Mouse (Mus musculus) G1E (cell line): ENCODE measurements around the gene Gmpr.

Experiments used
- CTCF ChIP-seq: IDR thresholded peaks from 2 replicates; pipeline ENCODE4 v1.5.1; 2012; ENCODE audit warnings: low read depth, low read length, inconsistent platforms, mixed read lengths
- GATA1 ChIP-seq: IDR thresholded peaks from 2 replicates; pipeline ENCODE4 v1.6.1; 2012; ENCODE audit warnings: borderline replicate concordance, low read length, inconsistent platforms, mixed read lengths
- GATA2 ChIP-seq: IDR thresholded peaks from 2 replicates; pipeline ENCODE4 v1.6.1; 2012; ENCODE audit warnings: low read depth, low read length, inconsistent platforms, borderline replicate concordance
- POLR2AphosphoS5 ChIP-seq: IDR thresholded peaks from 2 replicates; pipeline ENCODE4 v1.6.1; 2012; ENCODE audit warnings: low read depth, low read length, inconsistent platforms; ENCODE audit not compliant: insufficient replicate concordance
- TAL1 ChIP-seq: conservative IDR thresholded peaks from 2 replicates; pipeline ENCODE4 v1.6.1; 2012; ENCODE audit warnings: low read depth, low read length, inconsistent platforms, mixed read lengths

DNA sequence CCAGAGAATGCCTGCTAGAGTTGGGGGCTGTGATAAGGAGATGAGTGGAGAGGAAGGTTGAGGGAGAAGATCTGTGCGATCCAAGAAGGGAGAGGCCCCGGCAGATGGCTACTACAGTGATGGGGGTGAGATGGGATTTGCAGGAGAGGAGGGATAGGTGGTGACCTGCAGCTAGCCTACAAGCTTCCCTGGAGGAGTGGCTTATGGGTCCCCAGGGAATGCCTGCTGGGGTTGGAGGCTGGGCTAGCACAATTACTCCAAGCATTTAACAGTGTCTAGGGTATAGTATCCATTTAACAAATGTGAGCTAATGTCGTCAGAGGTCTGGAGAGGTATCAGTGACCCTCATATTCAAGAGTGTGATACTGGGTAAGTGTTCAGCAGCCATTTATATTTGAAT, 7.9 kb upstream of the Gmpr start:
- TF ChIP-seq GATA1 (no peak), CTCF (no peak), TAL1 (no peak), POLR2AphosphoS5 (no peak), GATA2 (no peak)
